Mouse (Mus musculus): ENCODE data around the gene Jak2.

Jak2 gene

DNA sequence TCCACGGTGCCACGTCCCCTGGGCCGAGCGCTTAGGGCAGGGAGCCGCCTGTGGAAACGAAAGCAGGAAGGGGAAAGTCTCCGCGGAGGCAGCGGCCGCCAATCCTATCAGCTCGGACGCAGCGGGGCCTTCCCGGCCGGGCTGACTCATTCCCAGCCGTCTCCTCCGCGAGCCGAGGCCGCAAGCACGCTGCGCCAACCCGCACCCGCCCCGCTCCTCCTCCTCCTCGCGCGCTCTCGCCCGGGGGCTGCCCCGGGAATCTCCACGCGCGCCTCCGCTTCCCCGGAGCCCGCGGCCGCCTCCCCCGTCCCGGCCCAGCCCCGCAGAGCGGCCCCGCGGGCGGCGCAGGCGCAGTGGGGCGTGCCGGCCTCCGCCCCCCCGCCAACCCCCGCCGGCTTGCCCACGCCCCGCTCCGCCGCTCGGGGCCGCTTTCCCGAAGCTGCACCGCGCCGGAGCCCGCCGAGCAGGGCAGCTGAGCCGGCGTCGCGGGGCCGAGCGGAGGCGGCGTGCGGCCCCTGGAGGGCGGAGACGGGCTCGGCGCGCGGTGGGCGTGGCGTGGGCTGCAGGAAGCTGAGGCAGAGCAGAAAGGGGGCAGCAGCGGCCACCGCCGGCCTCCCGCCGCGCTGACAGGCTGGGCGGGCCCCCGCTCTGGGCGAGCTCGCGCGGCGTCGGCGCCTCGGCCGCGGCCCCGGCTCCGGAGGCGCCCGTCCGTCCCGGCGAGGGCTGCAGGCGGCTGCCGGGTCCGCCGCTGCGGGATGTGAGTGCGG, at the start of gene Jak2:
Gene Jak2 (plus strand): TSS at position 638 of the 767 bp plus-strand sequence.
- peak; percentile 85 for DNase-seq (ENCODE audit: low read depth, low spot score)

DNA sequence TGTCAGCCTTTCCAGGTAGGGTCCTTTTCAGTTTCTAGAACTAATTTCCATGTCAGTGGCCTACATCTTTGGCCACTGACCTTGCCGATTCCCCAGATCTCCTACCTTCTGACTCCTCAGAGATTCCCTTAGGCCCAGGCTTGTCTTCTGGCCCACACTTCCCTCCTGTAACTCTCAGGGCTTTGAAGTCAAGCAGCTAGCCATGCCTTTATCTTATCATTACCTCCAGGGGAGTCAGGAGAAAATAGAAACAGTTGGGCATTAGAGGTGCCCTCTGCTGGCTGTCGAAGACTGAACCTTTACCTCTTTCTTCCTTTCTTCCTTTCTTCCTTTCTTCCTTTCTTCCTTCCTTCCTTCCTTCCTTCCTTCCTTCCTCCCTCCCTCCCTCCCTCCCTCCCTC, 48.3 kb upstream of the Jak2 start:
- no peak for DNase-seq (ENCODE audit: low read depth, low spot score)

DNA sequence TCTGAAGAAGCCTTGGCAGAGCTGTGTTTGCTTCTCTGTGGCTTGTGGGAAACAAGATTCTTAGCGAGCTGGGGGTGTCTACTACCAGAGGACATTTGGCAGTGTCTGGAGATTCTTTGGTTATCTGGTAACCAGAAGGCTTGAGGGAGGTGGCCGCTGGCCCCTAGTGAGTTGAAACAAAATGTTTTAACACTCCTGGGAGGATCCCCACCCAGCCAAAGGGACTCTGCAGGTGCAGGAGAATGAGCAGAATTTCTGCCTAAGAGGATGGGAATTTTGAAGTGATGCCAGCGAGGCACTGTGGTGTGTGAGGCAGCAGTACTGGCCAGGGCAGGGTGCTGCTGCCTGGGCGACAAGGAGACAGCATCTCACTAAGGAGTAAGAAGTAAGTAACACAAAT, 47.0 kb upstream of the Jak2 start:
- no peak for DNase-seq (ENCODE audit: low read depth, low spot score)

DNA sequence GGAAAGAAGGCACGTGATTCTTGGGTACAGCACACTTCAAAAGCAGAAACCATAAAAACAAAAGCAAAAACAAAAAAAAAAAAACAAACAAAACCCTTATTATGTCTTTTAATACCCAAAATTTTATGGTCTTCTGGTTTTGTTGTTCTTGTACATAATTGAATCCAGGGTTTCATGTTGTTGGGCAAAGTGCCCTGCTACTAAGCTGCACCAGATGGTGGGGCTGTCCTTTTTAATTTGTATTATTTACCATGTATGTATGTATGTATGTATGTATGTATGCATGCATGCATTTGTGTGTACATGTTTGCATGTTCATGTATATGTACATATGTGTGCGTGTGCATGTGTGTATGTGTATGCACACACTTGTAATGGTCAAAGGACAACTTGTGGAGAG, 46.4 kb upstream of the Jak2 start:
- no peak for DNase-seq (ENCODE audit: low read depth, low spot score)

DNA sequence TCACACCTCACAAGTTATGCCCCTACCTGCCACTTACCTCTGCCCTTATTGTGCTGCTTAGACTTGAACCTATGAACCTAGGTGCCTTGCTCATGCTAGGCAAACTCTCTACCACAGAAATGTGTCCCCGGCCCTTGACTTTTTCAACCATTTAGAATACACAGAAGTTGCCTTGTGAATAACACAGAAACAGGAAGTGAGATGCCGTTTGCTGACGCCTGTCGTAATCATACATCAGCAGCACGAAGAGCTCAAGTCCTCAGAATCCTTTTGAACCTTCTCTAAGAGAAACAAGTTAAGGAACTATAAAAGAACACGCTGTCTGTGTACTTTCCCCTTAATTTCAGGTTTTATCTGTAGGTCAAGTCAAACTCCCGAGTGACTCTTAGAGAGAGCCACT, 41.7 kb upstream of the Jak2 start:
- no peak for DNase-seq (ENCODE audit: low read depth, low spot score)

DNA sequence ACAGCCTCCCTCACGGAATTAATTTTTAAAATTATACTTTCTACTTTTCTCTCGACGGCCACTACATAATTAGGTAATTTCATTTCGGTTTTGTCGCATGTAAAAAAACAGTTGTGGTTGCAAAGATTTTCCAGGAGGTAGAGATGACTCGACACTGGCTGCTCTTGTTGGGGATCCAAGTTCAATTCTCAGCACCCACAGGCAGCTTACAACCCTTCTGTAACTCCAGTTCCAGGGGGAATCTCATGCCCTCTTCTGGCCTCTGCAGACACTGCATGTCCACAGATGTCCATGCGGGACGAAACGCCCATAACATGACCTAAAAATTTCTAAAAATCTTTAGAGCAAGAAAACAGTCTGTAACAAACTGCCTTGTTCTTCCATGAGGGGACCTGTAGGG, 41.3 kb upstream of the Jak2 start:
- no peak for DNase-seq (ENCODE audit: low read depth, low spot score)

DNA sequence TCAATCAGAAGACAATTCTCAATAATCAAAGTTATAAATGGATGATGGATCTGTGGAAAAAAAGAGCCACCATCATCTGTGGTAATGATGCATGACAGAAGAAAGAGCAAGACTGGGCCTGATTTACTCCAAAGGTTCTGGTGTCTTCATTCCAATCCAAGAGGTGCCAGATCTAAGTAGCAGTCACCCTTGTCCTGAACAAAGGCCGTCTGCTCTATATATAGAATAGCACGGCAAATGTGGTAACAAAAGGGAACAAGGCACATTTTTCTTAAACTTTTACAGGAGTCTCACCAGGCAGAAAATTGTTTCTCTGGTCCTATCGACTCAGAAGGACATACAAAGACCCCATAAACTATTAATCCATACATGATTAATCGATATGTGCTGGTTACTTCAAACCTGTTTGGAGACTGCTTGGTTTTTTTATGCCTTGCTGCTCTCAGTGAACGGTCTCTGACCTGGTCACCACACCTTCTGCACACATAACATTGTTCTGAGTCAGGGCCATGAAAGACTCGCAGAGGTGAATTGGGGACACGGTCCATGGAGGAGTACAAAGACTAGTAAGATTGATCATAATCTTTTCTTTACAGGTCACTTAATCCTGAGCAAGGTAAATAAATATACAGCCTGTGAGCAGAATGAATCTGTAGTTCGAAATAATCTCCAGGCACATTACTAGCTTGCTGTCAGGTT, 35.7 kb upstream of the Jak2 start:
- no peak for DNase-seq (ENCODE audit: low read depth, low spot score)

DNA sequence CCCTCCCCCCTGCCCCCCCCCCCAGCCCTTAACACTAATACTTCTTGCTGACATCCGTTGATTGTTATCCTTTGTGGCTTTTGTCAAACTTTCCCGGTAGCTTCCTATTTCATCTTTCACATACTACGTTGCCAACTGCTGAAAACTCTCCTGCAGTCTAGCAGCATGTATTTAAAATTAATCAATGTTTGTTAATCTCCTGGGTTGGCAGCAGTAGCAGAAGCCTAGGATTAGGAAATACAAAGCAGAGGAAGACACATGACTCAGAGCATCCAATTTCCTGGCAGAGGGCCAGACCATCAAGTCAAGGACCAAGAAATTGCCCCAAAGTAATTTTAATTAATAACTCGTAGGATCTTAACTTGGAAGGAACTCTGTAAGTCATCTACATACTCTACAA, 29.8 kb upstream of the Jak2 start:
- no peak for DNase-seq (ENCODE audit: low read depth, low spot score)

DNA sequence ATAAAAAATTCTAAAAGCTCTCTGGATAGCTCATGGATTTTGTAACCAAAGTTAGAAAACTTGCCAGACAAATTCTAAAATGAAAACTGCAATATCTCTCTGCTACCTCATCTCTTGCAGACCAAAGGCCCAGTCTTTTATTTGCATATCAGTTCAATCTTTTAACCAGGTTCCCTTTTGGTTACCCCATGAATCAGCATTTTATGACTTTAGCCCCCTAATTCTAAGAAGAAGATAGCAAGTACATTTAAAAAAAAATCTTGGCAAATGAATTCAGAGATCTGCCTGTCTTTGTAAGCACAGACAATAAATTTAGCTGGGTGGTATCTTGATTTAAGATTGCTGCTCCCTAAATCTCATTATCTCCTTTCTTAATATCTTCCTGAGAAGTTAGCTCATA, 26.7 kb upstream of the Jak2 start:
- DNase-seq (ENCODE audit: low read depth, low spot score) = no peak

DNA sequence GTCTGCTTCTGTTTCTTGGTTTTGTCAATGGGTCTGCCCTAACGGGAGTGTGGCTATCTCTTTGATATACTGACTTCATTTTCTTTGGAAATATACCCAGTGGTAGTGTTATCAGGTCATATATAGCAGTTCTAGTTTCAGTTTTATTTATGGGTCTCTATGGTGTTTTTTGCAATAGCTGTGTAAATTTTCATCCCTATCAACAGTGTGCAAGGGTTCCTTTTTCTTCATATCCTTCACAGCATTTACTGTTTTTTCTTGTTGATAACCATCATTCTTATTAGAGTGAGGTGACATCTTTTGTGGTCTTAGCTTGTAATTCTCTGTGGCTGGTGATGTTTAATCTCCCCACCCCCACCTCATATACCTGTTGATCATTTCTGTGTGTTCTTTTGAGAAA, 24.6 kb upstream of the Jak2 start:
- DNase-seq (ENCODE audit: low read depth, low spot score) = no peak

DNA sequence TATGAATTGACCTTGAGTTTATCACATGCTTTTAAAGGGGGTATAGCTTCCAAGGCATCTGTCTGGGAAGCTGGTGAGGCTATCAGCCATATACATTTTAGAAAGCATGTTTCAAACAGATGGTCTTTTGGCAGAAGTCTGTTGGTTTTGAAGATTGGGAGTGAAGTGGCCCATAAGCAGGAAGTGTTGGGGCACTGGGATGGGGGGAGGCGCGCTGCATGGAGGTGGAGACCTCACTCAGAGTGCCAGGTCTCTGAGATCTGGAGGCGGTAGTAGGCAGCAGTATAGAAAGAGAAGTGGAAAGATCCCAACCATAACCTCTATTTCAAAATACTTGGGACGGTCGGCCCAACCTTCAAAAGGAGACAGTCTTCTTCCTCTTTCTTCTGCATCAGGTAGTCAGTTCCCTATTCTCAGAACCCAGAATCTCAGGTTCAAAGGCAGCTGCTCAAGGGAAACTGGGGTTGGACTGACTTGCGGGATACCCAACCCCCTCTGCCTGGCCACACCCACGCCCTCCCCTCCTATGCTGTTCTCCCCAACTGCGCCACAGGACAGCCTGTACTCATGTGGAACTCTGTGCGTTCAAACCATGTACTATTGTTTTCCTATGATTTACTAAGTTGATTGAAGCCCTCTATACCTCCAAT, 23.6 kb upstream of the Jak2 start:
- no peak for DNase-seq (ENCODE audit: low read depth, low spot score)

DNA sequence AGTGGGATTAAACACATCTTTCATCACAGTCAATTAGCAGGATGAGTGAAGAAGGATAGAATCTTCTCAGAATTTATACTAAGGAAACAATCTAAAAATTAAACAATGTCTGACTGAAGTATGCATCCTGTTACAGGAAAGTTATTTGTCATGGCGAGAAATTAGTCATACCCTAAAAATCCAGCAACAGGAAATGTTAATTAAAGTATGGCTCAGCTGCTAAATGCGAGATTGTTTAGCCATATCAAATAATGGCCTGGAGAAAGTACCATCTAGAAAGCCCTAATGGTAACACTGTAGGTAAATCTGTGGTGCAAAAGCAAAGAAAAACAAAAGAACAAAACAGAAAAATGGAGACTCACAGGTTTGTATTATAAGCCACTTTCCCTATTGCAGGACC, 22.6 kb upstream of the Jak2 start:
- DNase-seq (ENCODE audit: low read depth, low spot score) = no peak

DNA sequence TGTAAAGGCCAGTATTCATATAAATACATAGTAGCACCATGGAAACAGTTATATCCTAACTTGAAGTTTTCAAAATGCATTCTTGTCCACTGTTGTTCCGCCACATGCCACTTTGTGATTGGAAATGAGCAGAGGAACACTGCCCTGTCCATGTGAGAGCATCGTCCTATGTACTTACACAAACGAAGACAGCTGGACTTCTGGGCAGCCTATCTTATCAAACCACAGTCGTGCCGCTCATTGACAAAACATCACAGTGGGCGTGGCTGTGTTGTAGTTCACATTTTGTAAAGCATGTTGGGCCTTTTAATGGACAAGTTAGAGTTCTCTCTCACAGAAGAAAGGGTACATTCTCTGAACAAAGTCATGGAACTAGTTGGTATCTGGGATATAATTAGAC, 18.9 kb upstream of the Jak2 start:
- DNase-seq (ENCODE audit: low read depth, low spot score) = no peak

DNA sequence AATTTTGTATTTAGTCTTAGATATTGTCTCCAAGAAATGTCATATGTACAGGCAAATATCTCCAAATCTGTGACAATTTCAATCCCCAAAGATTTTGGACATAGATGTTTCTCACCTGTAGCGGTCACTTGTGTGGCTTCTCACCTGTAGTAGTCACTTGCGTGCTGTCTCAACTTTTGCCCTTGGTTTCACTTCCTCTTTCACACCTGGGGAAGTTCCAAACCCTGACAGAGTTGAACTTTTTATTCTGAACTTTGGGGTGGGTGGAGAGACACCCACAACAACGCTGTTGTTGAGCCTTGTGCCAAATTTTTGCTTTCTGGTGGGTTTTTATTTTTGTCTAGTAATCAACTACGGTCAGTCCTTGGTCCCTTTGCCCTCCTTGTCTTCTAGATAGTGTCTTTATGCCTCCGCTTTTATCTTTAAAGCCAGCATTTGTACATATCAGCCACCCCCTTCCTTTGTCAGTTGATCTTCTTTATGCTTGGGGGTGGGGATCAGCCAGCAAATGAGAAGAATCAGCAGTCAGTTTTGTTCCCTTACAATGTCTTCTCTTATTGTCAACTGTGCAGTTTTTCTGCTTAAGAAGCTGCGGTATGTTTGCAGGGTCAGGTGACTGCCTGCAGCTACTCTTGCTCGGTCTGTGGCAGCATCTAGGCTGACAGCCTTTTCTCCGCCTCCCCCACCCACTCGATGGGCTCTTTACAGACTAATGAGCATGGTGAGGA, 14.8 kb upstream of the Jak2 start:
- no peak for DNase-seq (ENCODE audit: low read depth, low spot score)

DNA sequence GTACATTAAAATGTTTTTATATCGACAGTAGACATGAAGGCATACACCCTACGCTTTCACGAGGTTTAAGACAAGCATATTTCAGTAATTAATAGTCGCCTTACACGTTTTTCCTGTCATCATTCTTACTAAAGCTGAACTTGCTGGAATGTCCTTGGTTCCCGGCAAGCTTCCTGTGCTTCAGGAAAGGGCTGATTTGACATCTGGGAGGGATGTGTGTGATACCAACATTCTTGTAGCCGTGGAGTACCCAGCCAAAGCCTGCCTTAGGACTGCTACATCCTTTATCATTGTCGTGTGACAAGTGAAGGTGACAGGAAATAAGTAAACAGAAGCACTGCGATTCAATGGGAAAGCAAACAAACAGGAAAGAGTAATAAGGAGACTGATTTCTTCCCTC, 13.5 kb upstream of the Jak2 start:
- no peak for DNase-seq (ENCODE audit: low read depth, low spot score)

DNA sequence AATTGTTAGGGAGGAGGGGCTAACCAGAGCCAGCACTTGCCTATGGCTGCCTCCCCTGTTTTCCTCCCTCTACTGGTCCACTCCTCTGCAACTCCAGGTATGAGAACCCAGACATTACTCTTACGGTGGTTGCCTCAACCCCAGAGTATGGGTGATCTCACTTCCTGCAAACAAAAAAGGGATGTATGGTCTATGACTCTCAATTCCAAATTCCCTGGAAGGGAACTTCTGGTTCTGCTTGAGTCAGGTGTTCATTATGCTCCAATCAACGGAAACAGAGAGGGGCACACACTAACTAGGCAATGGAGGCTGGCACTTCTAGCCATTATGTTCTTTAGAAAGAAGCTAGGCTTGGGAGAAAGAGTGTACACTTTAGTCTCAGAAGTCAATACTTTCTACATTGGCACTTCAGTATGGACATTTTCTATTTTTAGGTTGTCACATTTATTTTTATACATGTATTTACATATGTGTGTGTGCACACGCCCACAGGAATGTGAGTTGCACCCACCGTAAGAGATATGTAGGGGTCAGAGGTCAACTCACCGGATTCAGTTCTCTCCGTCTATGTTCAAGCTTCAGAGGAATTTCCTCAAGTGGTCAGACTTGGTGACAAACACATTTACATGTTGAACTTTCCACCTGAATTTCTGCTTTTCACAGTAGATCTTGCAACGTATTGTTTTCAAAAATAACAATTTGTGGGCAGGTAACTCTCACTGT, 12.0 kb upstream of the Jak2 start:
- DNase-seq (ENCODE audit: low read depth, low spot score) = no peak

DNA sequence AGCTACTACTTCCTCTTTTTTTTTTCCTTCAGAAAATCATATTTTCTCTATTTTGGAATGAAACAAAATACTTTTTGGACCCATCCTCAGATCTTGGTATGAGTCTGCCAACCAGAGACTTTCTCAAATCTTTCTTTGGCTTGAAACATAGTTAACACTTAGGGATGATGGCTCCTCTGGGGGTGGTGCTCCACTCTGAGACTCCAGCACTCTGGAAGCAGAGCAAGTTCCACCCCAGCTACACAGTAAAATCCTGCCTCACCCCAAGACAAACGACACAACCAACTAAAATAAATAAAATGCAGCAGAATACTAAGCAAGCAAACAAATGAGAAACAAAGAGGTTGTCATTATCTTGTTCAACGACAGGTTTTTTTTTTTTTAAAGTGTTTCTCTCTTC, 11.0 kb upstream of the Jak2 start:
- no peak for DNase-seq (ENCODE audit: low read depth, low spot score)

DNA sequence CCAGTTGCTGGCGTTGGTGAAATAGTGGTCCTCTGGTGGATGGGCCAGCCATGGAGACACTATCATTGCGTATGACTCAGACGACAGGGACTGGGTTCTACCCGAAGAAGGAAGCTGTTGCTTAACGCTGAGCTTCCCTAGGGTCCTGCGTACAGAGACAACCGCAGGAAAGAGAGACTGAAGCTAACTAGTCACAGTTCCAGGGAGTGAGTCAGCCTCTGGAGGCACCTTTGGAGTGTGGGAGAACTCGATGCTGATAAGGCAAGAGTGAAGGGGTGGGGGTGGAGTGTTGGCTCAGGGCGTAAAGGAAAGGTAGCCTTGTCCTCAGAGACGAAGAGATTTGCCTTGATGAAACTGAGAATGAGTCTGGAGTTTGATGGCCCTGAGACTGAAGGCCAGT, 10.0 kb upstream of the Jak2 start:
- DNase-seq (ENCODE audit: low read depth, low spot score) = no peak

DNA sequence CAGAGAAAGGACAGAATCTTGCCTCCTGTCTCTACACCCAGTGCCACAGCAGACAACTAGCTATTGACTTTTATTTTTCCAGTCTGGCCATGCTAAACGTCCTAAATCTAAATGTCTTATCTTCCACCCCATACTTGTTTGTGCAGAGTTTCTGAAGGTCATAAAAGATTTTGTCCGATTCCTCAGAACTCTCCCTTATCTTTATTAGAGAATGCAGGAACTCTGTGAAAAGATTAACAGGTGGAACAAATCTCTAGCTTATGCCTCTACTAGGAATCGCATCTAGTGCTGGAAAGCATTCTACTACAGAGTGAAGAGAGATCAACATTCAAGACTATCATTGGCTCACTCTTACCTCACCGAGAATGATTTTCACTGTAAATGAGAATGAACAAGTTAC, 1.7 kb upstream of the Jak2 start:
- DNase-seq (ENCODE audit: low read depth, low spot score) = no peak

DNA sequence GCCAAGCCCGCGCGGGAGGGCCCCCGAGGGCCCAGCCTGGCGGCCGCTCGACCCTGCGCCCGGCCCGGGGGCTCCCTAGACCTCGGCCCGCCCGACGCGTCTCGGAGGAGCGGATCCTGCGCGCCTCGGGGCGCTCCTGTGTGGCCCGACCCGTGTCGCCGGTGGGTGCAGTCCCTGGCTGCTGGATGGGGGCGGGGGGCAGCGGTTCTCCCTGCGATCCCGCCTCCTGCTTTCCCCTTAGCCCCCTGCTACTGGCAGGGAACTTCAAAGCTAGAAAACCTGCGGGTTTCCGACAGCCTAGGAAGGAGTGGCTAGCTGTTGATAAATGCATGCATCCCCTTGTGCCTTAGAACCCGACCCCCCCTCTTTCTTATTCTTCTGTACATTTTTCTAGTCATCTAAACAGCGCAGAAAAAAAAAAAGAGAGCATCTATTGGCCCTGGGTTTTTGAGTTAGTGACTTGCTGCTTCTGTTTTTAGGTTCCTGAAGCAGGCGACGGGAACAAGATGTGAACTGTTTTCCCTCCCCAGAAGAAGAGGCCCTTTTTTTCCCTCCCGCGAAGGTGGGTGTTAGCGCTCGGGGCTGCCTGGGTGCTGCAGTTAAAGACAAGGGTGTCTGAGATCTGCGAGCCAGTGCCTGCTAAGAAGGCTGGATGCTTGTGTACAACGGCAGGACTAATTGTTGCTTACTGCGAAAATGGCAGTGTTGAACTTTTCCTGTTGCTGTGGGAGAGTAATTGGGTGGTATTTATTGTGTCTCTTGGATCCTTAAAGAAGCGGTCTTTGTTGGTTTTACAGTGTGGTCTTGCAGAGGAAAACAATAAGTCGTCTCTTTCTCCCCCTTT, 552 bp downstream of the Jak2 start:
- no peak for DNase-seq (ENCODE audit: low read depth, low spot score)

Measured in brain, embryonic 18.5 days (tissue).